ENCODE assay signal across 24 mouse cellular contexts in genomic region chr16:11568601-11569000, GRCm38 (mm10).
DNase-seq lines count a peak whose midpoint lies in the region; ATAC-seq and TF ChIP-seq lines count a peak whose summit lies in the region.
"Had no signal": no experiment of that assay in that cellular context is flagged by ENCODE, and none has a peak within 500 bp of the region (broad histone marks: within the 10 kb centered on the region; RNA-seq: fewer than 3 reads in every experiment).

No protein-coding gene starts in this region.

- DNase-seq in kidney, adult 2 months = peak; percentile 60
- DNase-seq in kidney, adult 18-20 months = no peak
- peak; percentile 41 for DNase-seq in liver, adult 2 months (ENCODE audit: extremely low read depth, low read depth, low spot score)
- DNase-seq in liver, embryonic 11.5 days (ENCODE audit: low spot score) = no peak
- DNase-seq in yolk sac, embryonic 10.5 days (ENCODE audit: low spot score) = peak; percentile 38
- no peak for DNase-seq in stomach, postnatal 0 days (ENCODE audit: low spot score)
- DNase-seq in left cerebral cortex, adult 18-20 months (ENCODE audit: low spot score in 2 of 2) = no peak
- DNase-seq: adrenal gland, adult 2 months; adrenal gland, postnatal 10 days; adrenal gland, postnatal 25 days; cerebellum, adult 11 months; cerebellum, adult 18-20 months; cerebellum, adult 8-10 months; cerebellum, adult 9-11 months; cerebellum, postnatal 14 days; cerebellum, postnatal 36 days; embryo, embryonic 11 days had no signal

- TF ChIP-seq CTCF in kidney, adult 2 months (conservative IDR thresholded peaks at IDR 0.05; ENCODE audit: insufficient read depth, insufficient read length, low read depth, low read length) = no peak
- TF ChIP-seq CTCF in liver, adult 2 months (IDR thresholded peaks at IDR 0.05; ENCODE audit: low read depth, low read length) = no peak
- no peak for TF ChIP-seq CTCF in stomach, postnatal 0 days (IDR thresholded peaks at IDR 0.05; ENCODE audit: low read depth)

- TF ChIP-seq EP300 in stomach, postnatal 0 days (optimal IDR thresholded peaks at IDR 0.05) = no peak

- no peak overlapping the region for H3K27ac ChIP-seq in kidney, adult 2 months (ENCODE audit: insufficient read depth, low read depth, low read length)
- H3K27ac ChIP-seq in liver, adult 2 months (replicated peaks; ENCODE audit: insufficient read depth, low read depth, low read length) = no peak overlapping the region
- no peak overlapping the region for H3K27ac ChIP-seq in liver, embryonic 11.5 days (ENCODE audit: low read depth, low read length)
- H3K27ac ChIP-seq in stomach, postnatal 0 days (replicated peaks) = no peak overlapping the region
- H3K27ac ChIP-seq: embryonic facial prominence, embryonic 13.5 days; embryonic facial prominence, embryonic 15.5 days; forebrain, embryonic 10.5 days; forebrain, embryonic 12.5 days had no signal

- H3K4me3 ChIP-seq in kidney, adult 2 months (ENCODE audit: insufficient read depth, low read depth, low read length) = no peak overlapping the region
- H3K4me3 ChIP-seq in liver, adult 2 months (ENCODE audit: insufficient read depth, low read depth, low read length) = no peak overlapping the region
- no peak overlapping the region for H3K4me3 ChIP-seq in liver, embryonic 11.5 days (ENCODE audit: low read depth, low read length)
- H3K4me3 ChIP-seq in myocyte = no peak overlapping the region
- H3K4me3 ChIP-seq in stomach, postnatal 0 days (ENCODE audit: low read depth, low read length) = no peak overlapping the region
- H3K4me3 ChIP-seq: embryonic facial prominence, embryonic 13.5 days; embryonic facial prominence, embryonic 15.5 days; erythroblast, embryonic 14.5 days; forebrain, embryonic 10.5 days; forebrain, embryonic 12.5 days had no signal

- TF ChIP-seq POLR2A in kidney, adult 2 months (IDR thresholded peaks at IDR 0.05; ENCODE audit: low read depth, low read length) = no peak
- no peak for TF ChIP-seq POLR2A in liver, adult 2 months (IDR thresholded peaks at IDR 0.05; ENCODE audit: extremely low read depth, insufficient read depth, low read length)
- no peak for TF ChIP-seq POLR2A in myocyte (IDR thresholded peaks at IDR 0.05; ENCODE audit: insufficient read length, low read depth)

- no peaks in the 10 kb centered on the region for H3K79me2 ChIP-seq in liver, adult 2 months (ENCODE audit: control insufficient read depth, insufficient read depth, low read length)
- H3K79me2 ChIP-seq in myocyte (ENCODE audit: control insufficient read depth, insufficient read depth) = no peaks in the 10 kb centered on the region

- H3K4me1 ChIP-seq in kidney, adult 2 months (ENCODE audit: control insufficient read depth, insufficient read depth, low read length) = peaks cover 27% of the 10 kb centered on the region; the same call in 1 of the 2 replicates
- peaks cover 4% of the 10 kb centered on the region; the same call in 1 of the 2 replicates for H3K4me1 ChIP-seq in liver, adult 2 months (ENCODE audit: control insufficient read depth, insufficient read depth, low read length)
- H3K4me1 ChIP-seq in liver, embryonic 11.5 days (replicated peaks; ENCODE audit: control insufficient read depth, insufficient read depth, low read length) = no peaks in the 10 kb centered on the region
- 0 out of 2 replicates have a peak, but pooled peaks cover 3% of the 10 kb centered on the region for H3K4me1 ChIP-seq in stomach, postnatal 0 days (replicated peaks; ENCODE audit: control insufficient read depth, insufficient read depth)
- H3K4me1 ChIP-seq: embryonic facial prominence, embryonic 15.5 days; forebrain, embryonic 12.5 days had no signal

- no peak overlapping the region for H3ac ChIP-seq in myocyte (ENCODE audit: control insufficient read depth, insufficient read length)

- no peaks in the 10 kb centered on the region for H3K9me3 ChIP-seq in liver, embryonic 11.5 days (ENCODE audit: control insufficient read depth, low read length)
- no peaks in the 10 kb centered on the region for H3K9me3 ChIP-seq in stomach, postnatal 0 days (ENCODE audit: control insufficient read depth, low read length)
- H3K9me3 ChIP-seq: embryonic facial prominence, embryonic 13.5 days; embryonic facial prominence, embryonic 15.5 days; forebrain, embryonic 10.5 days; forebrain, embryonic 12.5 days had no signal

- no peaks in the 10 kb centered on the region for H3K36me3 ChIP-seq in kidney, adult 2 months (ENCODE audit: control insufficient read depth, insufficient read depth, low read length)
- peaks cover 9% of the 10 kb centered on the region for H3K36me3 ChIP-seq in liver, adult 2 months (ENCODE audit: control insufficient read depth, insufficient read depth, low read length)
- H3K36me3 ChIP-seq in liver, embryonic 11.5 days (ENCODE audit: control insufficient read depth, insufficient read depth, low read length) = no peaks in the 10 kb centered on the region
- H3K36me3 ChIP-seq in myocyte (ENCODE audit: control insufficient read depth, insufficient read depth) = no peaks in the 10 kb centered on the region
- H3K36me3 ChIP-seq in stomach, postnatal 0 days (ENCODE audit: control insufficient read depth, insufficient read depth, low read length) = no peaks in the 10 kb centered on the region
- H3K36me3 ChIP-seq: embryonic facial prominence, embryonic 15.5 days; forebrain, embryonic 10.5 days; forebrain, embryonic 12.5 days had no signal

- ATAC-seq in liver, embryonic 11.5 days (replicated peaks; ENCODE audit: low FRiP score) = no peak
- no peak for ATAC-seq in stomach, postnatal 0 days (ENCODE audit: low FRiP score, low TSS enrichment)
- ATAC-seq: forebrain, embryonic 14.5 days had no signal

- H3K9ac ChIP-seq in liver, adult 2 months (ENCODE audit: low read depth, low read length) = no peak overlapping the region
- H3K9ac ChIP-seq in liver, embryonic 11.5 days (ENCODE audit: low read depth, low read length) = no peak overlapping the region
- no peak overlapping the region for H3K9ac ChIP-seq in stomach, postnatal 0 days (ENCODE audit: low read length)
- H3K9ac ChIP-seq: embryonic facial prominence, embryonic 13.5 days; embryonic facial prominence, embryonic 15.5 days; forebrain, embryonic 12.5 days had no signal

- no peak overlapping the region for H3K4me2 ChIP-seq in liver, embryonic 11.5 days
- H3K4me2 ChIP-seq in myocyte (ENCODE audit: low read depth) = peak overlapping the region; percentile 14
- H3K4me2 ChIP-seq in stomach, postnatal 0 days (replicated peaks; ENCODE audit: low read depth) = no peak overlapping the region
- H3K4me2 ChIP-seq: embryonic facial prominence, embryonic 13.5 days; embryonic facial prominence, embryonic 15.5 days; forebrain, embryonic 12.5 days had no signal

- H3K27me3 ChIP-seq in kidney, adult 2 months (replicated peaks; ENCODE audit: control insufficient read depth, insufficient read depth, low read length) = no peaks in the 10 kb centered on the region
- no peaks in the 10 kb centered on the region for H3K27me3 ChIP-seq in liver, adult 2 months (ENCODE audit: control insufficient read depth, insufficient read depth, low read length)
- H3K27me3 ChIP-seq in liver, embryonic 11.5 days (replicated peaks; ENCODE audit: control insufficient read depth, insufficient read depth, low read length) = no peaks in the 10 kb centered on the region
- no peaks in the 10 kb centered on the region for H3K27me3 ChIP-seq in myocyte (ENCODE audit: control insufficient read depth, insufficient read depth, insufficient read length)
- H3K27me3 ChIP-seq in stomach, postnatal 0 days (ENCODE audit: control insufficient read depth, insufficient read depth, low read length) = no peaks in the 10 kb centered on the region
- H3K27me3 ChIP-seq: embryonic facial prominence, embryonic 13.5 days; embryonic facial prominence, embryonic 15.5 days; forebrain, embryonic 12.5 days had no signal

TF ChIP-seq in myocyte, 11 proteins besides CTCF, POLR2A, EP300 and RAD21:
- no peak for TF ChIP-seq SRF (IDR thresholded peaks at IDR 0.05; ENCODE audit: control insufficient read depth, insufficient read length, low read depth)
- no peak for TF ChIP-seq POLR2AphosphoS2 (IDR thresholded peaks at IDR 0.05; ENCODE audit: insufficient read length, low read depth)
- no peak for TF ChIP-seq CEBPB (IDR thresholded peaks at IDR 0.05; ENCODE audit: insufficient read depth, poor library complexity, severe bottlenecking)
- no peak for TF ChIP-seq MAX (IDR thresholded peaks at IDR 0.05; ENCODE audit: low read depth)
- TF ChIP-seq E2F4 (IDR thresholded peaks at IDR 0.05; ENCODE audit: insufficient read depth) = no peak
- no peak for TF ChIP-seq TCF12 (IDR thresholded peaks at IDR 0.05; ENCODE audit: insufficient read depth, poor library complexity, severe bottlenecking)

Comparison
In these comparisons a context has a peak if more than half of its experiments do, and no peak if none do; other contexts are left out.
1. DNase-seq: peak in kidney, adult 2 months (single experiment), liver, adult 2 months (single experiment) and yolk sac, embryonic 10.5 days (single experiment); none in kidney, adult 18-20 months (single experiment), liver, embryonic 11.5 days (single experiment), stomach, postnatal 0 days (single experiment) and left cerebral cortex, adult 18-20 months (0 of 2).